Mouse (Mus musculus) stomach, postnatal 0 days (tissue): ENCODE data around the gene Gstp3.

ENCODE experiments used
- CTCF ChIP-seq: IDR thresholded peaks from 2 replicates; pipeline ENCODE4 v1.5.1; 2016; ENCODE audit warnings: antibody characterized with exemption, low read depth, mild to moderate bottlenecking, moderate library complexity
- EP300 ChIP-seq: optimal IDR thresholded peaks from 2 replicates; pipeline ENCODE3; 2016; ENCODE audit warnings: antibody characterized with exemption

GRCm38 (mm10) chr19:4099837-4100717, 40.7 kb upstream of the Gstp3 start, which contains the start of gene Pitpnm1:
- TF ChIP-seq CTCF (no peak), EP300 (no peak)
